Mouse (Mus musculus): Measurements from ENCODE around the gene Gpcpd1. TPM values are rescaled to one million over a fixed set of nuclear protein-coding genes. Genes with fewer than 3 reads are reported as not detected.

The Gpcpd1 gene
- 10 to 100 TPM; 76.0 to 83.6 TPM for polyA plus RNA-seq (2017; shearing (Covaris generic))

GRCm38 (mm10) chr2:132587240-132587779 is at the start of gene Gpcpd1:
Gene Gpcpd1 (minus strand): TSS chr2:132587729.

Other genes with a start within 250 kb of the Gpcpd1 start
- gene Prokr2, start 202.3 kb downstream of the Gpcpd1 start, polyA plus RNA-seq (2017; shearing (Covaris generic)) = under 1 TPM in 1 of 2 experiments, not detected in 1; 0.49 TPM
- 10 to 100 TPM; 25.2 to 29.1 TPM for gene Shld1, start 99.2 kb upstream of the Gpcpd1 start, polyA plus RNA-seq (2017; shearing (Covaris generic))
- gene Chgb, start 193.5 kb upstream of the Gpcpd1 start, polyA plus RNA-seq (2017; shearing (Covaris generic)) = under 1 TPM in 1 of 2 experiments, not detected in 1; 0.49 TPM
- 10 to 100 TPM; 33.4 to 40.0 TPM for gene Trmt6, start 228.3 kb upstream of the Gpcpd1 start, polyA plus RNA-seq (2017; shearing (Covaris generic))
- 1 to 10 TPM; 1.3 to 2.1 TPM for gene Mcm8, start 228.4 kb upstream of the Gpcpd1 start, polyA plus RNA-seq (2017; shearing (Covaris generic))

Data from activated CD4-positive, CD25-positive, alpha-beta regulatory T cell (primary cell).